Mouse (Mus musculus) hindbrain, embryonic 16.5 days (tissue): ENCODE data around the gene Kif17. TPM values are rescaled to one million over a fixed set of nuclear protein-coding genes. Genes with fewer than 3 reads are reported as not detected.

ENCODE experiments used
- ATAC-seq: fragments of 200-750 bp; cut with Nextera tagmentation; 2 replicates; pipeline ENCODE4 v1.8.0; 2017; ENCODE audit warnings: moderate TSS enrichment, moderate library complexity
- H3K27ac ChIP-seq: fragments of 300-500 bp; sonication (generic); 2 replicates; pipeline ENCODE4 v1.5.1; 2014; ENCODE audit warnings: low read depth, mild to moderate bottlenecking, control low read depth, low read length, moderate library complexity
- H3K27me3 ChIP-seq: fragments of 300-500 bp; sonication (generic); replicated peaks from 2 replicates; pipeline ENCODE4 v1.6.1; 2014; ENCODE audit warnings: low read length; ENCODE audit not compliant: control insufficient read depth, insufficient read depth
- H3K36me3 ChIP-seq: fragments of 300-500 bp; sonication (generic); 2 replicates; pipeline ENCODE4 v1.6.1; 2014; ENCODE audit warnings: mild to moderate bottlenecking, low read length, moderate library complexity, mixed read lengths; ENCODE audit not compliant: control insufficient read depth, insufficient read depth
- H3K4me1 ChIP-seq: fragments of 300-500 bp; sonication (generic); 2 replicates; pipeline ENCODE4 v1.6.1; 2014; ENCODE audit warnings: low read depth, low read length; ENCODE audit not compliant: control insufficient read depth, insufficient read depth
- H3K4me2 ChIP-seq: fragments of 300-500 bp; sonication (generic); 2 replicates; pipeline ENCODE4 v1.6.1; 2014; ENCODE audit warnings: mild to moderate bottlenecking, low read length, control low read depth, moderate library complexity
- H3K4me3 ChIP-seq: fragments of 300-500 bp; sonication (generic); 2 replicates; pipeline ENCODE4 v1.5.1; 2014; ENCODE audit warnings: mild to moderate bottlenecking, low read length, control low read depth, moderate library complexity
- H3K9ac ChIP-seq: fragments of 300-500 bp; sonication (generic); 2 replicates; pipeline ENCODE4 v1.6.1; 2014; ENCODE audit warnings: low read depth, mild to moderate bottlenecking, control low read depth, low read length, moderate library complexity
- H3K9me3 ChIP-seq: fragments of 300-500 bp; sonication (generic); 2 replicates; pipeline ENCODE4 v1.6.1; 2014; ENCODE audit warnings: mild to moderate bottlenecking, low read length, moderate library complexity; ENCODE audit not compliant: control insufficient read depth
- WGBS: fragments of 180-500 bp; shearing (Covaris S2); extraction: QIAGEN DNeasy Blood & Tissue Kit; methylation state at CpG from one replicate; pipeline ENCODE4 v1.1.7; 2014; 5-methylcytosine and 5-hydroxymethylcytosine counted together
- polyA plus RNA-seq: library from polyadenylated mRNA; unstranded; fragments of >200 nt; fragmentation: Nextera tagmentation; extraction: Ambion mirVana; gene quantifications from 2 replicates; pipeline ENCODE4 v1.2.1, GENCODE M21; 2015

Gene Kif17
- polyA plus RNA-seq, 1 experiment from 2014 or later = 4.2 TPM

GRCm38 (mm10) chr4:138217441-138217840, 32.8 kb upstream of the Kif17 start:
- no peak for ATAC-seq
- no peaks in the 10 kb centered on the region for H3K27me3 ChIP-seq
- H3K4me3 ChIP-seq = peak overlapping the region; percentile 68
- H3K9ac ChIP-seq = peak overlapping the region; percentile 95
- H3K36me3 ChIP-seq = no peaks in the 10 kb centered on the region
- peak overlapping the region; percentile 76 for H3K4me2 ChIP-seq
- under 1% methylated on average over 36 of the region's 36 CpGs for WGBS
- H3K4me1 ChIP-seq = peaks cover 22% of the 10 kb centered on the region
- no peaks in the 10 kb centered on the region for H3K9me3 ChIP-seq
- H3K27ac ChIP-seq = peak overlapping the region; percentile 91

GRCm38 (mm10) chr4:138217951-138218685, 32.1 kb upstream of the Kif17 start:
- Histone ChIP-seq H3K27me3 (no peaks in the 10 kb centered on the region), H3K4me2 (peak overlapping the region; percentile 76), H3K36me3 (peaks cover 5% of the 10 kb centered on the region; the same call in 1 of the 2 replicates), H3K27ac (no peak overlapping the region), H3K4me1 (peaks cover 22% of the 10 kb centered on the region), H3K9me3 (no peaks in the 10 kb centered on the region), H3K4me3 (peak overlapping the region; percentile 68), H3K9ac (peak overlapping the region; percentile 95)
- WGBS = 81% methylated on average over 11 of the region's 11 CpGs
- no peak for ATAC-seq

- Histone ChIP-seq H3K27ac (no peak overlapping the region), H3K27me3 (no peaks in the 10 kb centered on the region), H3K36me3 (peaks cover 14% of the 10 kb centered on the region), H3K9ac (no peak overlapping the region), H3K4me3 (no peak overlapping the region), H3K9me3 (no peaks in the 10 kb centered on the region), H3K4me1 (peaks cover 22% of the 10 kb centered on the region), H3K4me2 (no peak overlapping the region)
- no peak for ATAC-seq
- WGBS = 89% methylated on average over 5 of the region's 5 CpGs
Measured at GRCm38 (mm10) chr4:138219331-138219730, 30.9 kb upstream of the Kif17 start.

GRCm38 (mm10) chr4:138220761-138221160, 29.5 kb upstream of the Kif17 start:
- Histone ChIP-seq H3K27me3 (no peaks in the 10 kb centered on the region), H3K4me2 (no peak overlapping the region), H3K27ac (no peak overlapping the region), H3K36me3 (peaks cover 19% of the 10 kb centered on the region), H3K4me1 (peaks cover 19% of the 10 kb centered on the region), H3K4me3 (no peak overlapping the region), H3K9me3 (no peaks in the 10 kb centered on the region), H3K9ac (no peak overlapping the region)
- ATAC-seq = no peak
- WGBS = 85% methylated on average over 7 of the region's 7 CpGs

- ATAC-seq = no peak
- WGBS = 92% methylated on average over 5 of the region's 5 CpGs
- H3K4me1 ChIP-seq = peaks cover 19% of the 10 kb centered on the region
Measured at GRCm38 (mm10) chr4:138221406-138221805, 28.8 kb upstream of the Kif17 start.

GRCm38 (mm10) chr4:138222396-138222795, 27.8 kb upstream of the Kif17 start:
- Histone ChIP-seq H3K4me1 (peaks cover 19% of the 10 kb centered on the region), H3K4me3 (no peak overlapping the region), H3K9me3 (no peaks in the 10 kb centered on the region), H3K36me3 (peaks cover 28% of the 10 kb centered on the region), H3K4me2 (no peak overlapping the region), H3K27ac (no peak overlapping the region), H3K9ac (no peak overlapping the region), H3K27me3 (no peaks in the 10 kb centered on the region)
- ATAC-seq = no peak
- 87% methylated on average over 5 of the region's 5 CpGs for WGBS

More at GRCm38 (mm10) chr4:138221406-138221805, 28.8 kb upstream of the Kif17 start:
- no peak overlapping the region for H3K27ac ChIP-seq
- no peaks in the 10 kb centered on the region for H3K27me3 ChIP-seq
- H3K36me3 ChIP-seq = peaks cover 23% of the 10 kb centered on the region
- no peak overlapping the region for H3K4me3 ChIP-seq
- no peak overlapping the region for H3K9ac ChIP-seq
- H3K9me3 ChIP-seq = no peaks in the 10 kb centered on the region
- H3K4me2 ChIP-seq = no peak overlapping the region

GRCm38 (mm10) chr4:138223623-138224022, 26.6 kb upstream of the Kif17 start:
- H3K4me1 ChIP-seq = peaks cover 11% of the 10 kb centered on the region

GRCm38 (mm10) chr4:138246756-138247665, 3.2 kb upstream of the Kif17 start:
- Histone ChIP-seq H3K27me3 (no peaks in the 10 kb centered on the region), H3K4me3 (no peak overlapping the region), H3K9me3 (no peaks in the 10 kb centered on the region), H3K4me2 (no peak overlapping the region), H3K27ac (no peak overlapping the region), H3K4me1 (peaks cover 18% of the 10 kb centered on the region), H3K36me3 (peaks cover 19% of the 10 kb centered on the region), H3K9ac (no peak overlapping the region)
- ATAC-seq = no peak
- 56% methylated on average over 27 of the region's 27 CpGs for whole genome bisulfite sequencing

More at GRCm38 (mm10) chr4:138223623-138224022, 26.6 kb upstream of the Kif17 start:
- Histone ChIP-seq H3K9ac (no peak overlapping the region), H3K27me3 (no peaks in the 10 kb centered on the region), H3K4me2 (no peak overlapping the region), H3K4me3 (no peak overlapping the region), H3K9me3 (no peaks in the 10 kb centered on the region), H3K36me3 (peaks cover 36% of the 10 kb centered on the region), H3K27ac (no peak overlapping the region)
- WGBS = 89% methylated on average over 10 of the region's 10 CpGs
- no peak for ATAC-seq

GRCm38 (mm10) chr4:138251819-138252218, 1.6 kb downstream of the Kif17 start:
- Histone ChIP-seq H3K36me3 (no peaks in the 10 kb centered on the region), H3K4me1 (peaks cover 28% of the 10 kb centered on the region), H3K4me2 (peak overlapping the region; percentile 87), H3K27me3 (no peaks in the 10 kb centered on the region; the same call in 1 of the 2 replicates), H3K4me3 (peak overlapping the region; percentile 69), H3K27ac (no peak overlapping the region), H3K9me3 (no peaks in the 10 kb centered on the region), H3K9ac (peak overlapping the region; percentile 76)
- no peak for ATAC-seq
- WGBS = under 1% methylated on average over 14 of the region's 14 CpGs
